In genomic region chr14:73180671-73181070, GRCm38 (mm10) we compare ENCODE assay signal across 18 mouse cellular contexts. TPM values are rescaled to one million over a fixed set of nuclear protein-coding genes. Genes with fewer than 3 reads are reported as not detected.
DNase-seq lines count a peak whose midpoint lies in the region; ATAC-seq lines count a peak whose summit lies in the region.
"Had no signal": no experiment of that assay in that cellular context is flagged by ENCODE, and none has a peak within 500 bp of the region (broad histone marks: within the 10 kb centered on the region; RNA-seq: fewer than 3 reads in every experiment).

No protein-coding gene starts in this region.

- peaks cover 4% of the 10 kb centered on the region; the same call in 1 of the 2 replicates for H3K4me1 ChIP-seq in intestine, embryonic 16.5 days (ENCODE audit: control insufficient read depth, insufficient read depth, low read length)
- no peaks in the 10 kb centered on the region for H3K4me1 ChIP-seq in intestine, embryonic 15.5 days (replicated peaks)
- H3K4me1 ChIP-seq: midbrain, embryonic 10.5 days; neural tube, embryonic 12.5 days had no signal

- ATAC-seq in intestine, embryonic 16.5 days, result peak; percentile 50
- no peak for ATAC-seq in intestine, embryonic 15.5 days
- ATAC-seq in megakaryocyte, adult 5-6 weeks (ENCODE audit: poor library complexity, severe bottlenecking), result peak; percentile 44

- 80% methylated on average over 3 of the region's 3 CpGs for WGBS in intestine, embryonic 16.5 days
- 60% methylated on average over 3 of the region's 3 CpGs for WGBS in intestine, embryonic 15.5 days

- H3K27ac ChIP-seq in intestine, embryonic 16.5 days (ENCODE audit: low read length), result no peak overlapping the region
- no peak overlapping the region for H3K27ac ChIP-seq in intestine, embryonic 15.5 days
- H3K27ac ChIP-seq: hindbrain, postnatal 0 days; midbrain, embryonic 10.5 days; neural tube, embryonic 12.5 days had no signal

- H3K9ac ChIP-seq in intestine, embryonic 16.5 days (ENCODE audit: low read depth, low read length), result no peak overlapping the region
- H3K9ac ChIP-seq in intestine, embryonic 15.5 days, result no peak overlapping the region
- H3K9ac ChIP-seq: liver, embryonic 13.5 days; neural tube, embryonic 12.5 days had no signal

- H3K36me3 ChIP-seq in intestine, embryonic 16.5 days (ENCODE audit: control insufficient read depth, insufficient read depth, low read length), result peaks cover 9% of the 10 kb centered on the region; the same call in 1 of the 2 replicates
- peaks cover 23% of the 10 kb centered on the region for H3K36me3 ChIP-seq in intestine, embryonic 15.5 days

- H3K4me3 ChIP-seq in intestine, embryonic 16.5 days (ENCODE audit: low read length), result no peak overlapping the region
- no peak overlapping the region for H3K4me3 ChIP-seq in intestine, embryonic 15.5 days (replicated peaks)
- H3K4me3 ChIP-seq: liver, embryonic 13.5 days; midbrain, embryonic 10.5 days; neural tube, embryonic 12.5 days had no signal

- no peak overlapping the region for H3K4me2 ChIP-seq in intestine, embryonic 16.5 days (ENCODE audit: low read depth, low read length)
- no peak overlapping the region for H3K4me2 ChIP-seq in intestine, embryonic 15.5 days (replicated peaks)
- H3K4me2 ChIP-seq: liver, embryonic 13.5 days; neural tube, embryonic 12.5 days had no signal

- H3K27me3 ChIP-seq in intestine, embryonic 16.5 days (replicated peaks; ENCODE audit: control insufficient read depth, insufficient read depth, low read length), result no peaks in the 10 kb centered on the region
- H3K27me3 ChIP-seq in intestine, embryonic 15.5 days (replicated peaks), result no peaks in the 10 kb centered on the region
- H3K27me3 ChIP-seq: liver, embryonic 13.5 days; neural tube, embryonic 12.5 days had no signal

- no peaks in the 10 kb centered on the region for H3K9me3 ChIP-seq in intestine, embryonic 16.5 days (ENCODE audit: control insufficient read depth, low read length)
- no peaks in the 10 kb centered on the region for H3K9me3 ChIP-seq in intestine, embryonic 15.5 days
- H3K9me3 ChIP-seq: liver, embryonic 13.5 days had no signal

- DNase-seq in A20 (ENCODE audit: low read depth, low spot score) (peak; percentile 47), MEL-GATA-1-ER (ENCODE audit: extremely low read depth, low read depth) (peak; percentile 15)
- no peak for DNase-seq in right cerebral cortex, postnatal 36 days (ENCODE audit: low spot score in 2 of 2)
- no peak for DNase-seq in testis, postnatal 10 days (ENCODE audit: low spot score)
- DNase-seq: cerebellum, adult 11 months; cerebellum, postnatal 36 days; kidney, adult 8-10 months; kidney, postnatal 36 days; layer of hippocampus, postnatal 36 days; liver, embryonic 13.5 days; lung, postnatal 10 days; thymus, postnatal 36 days had no signal

RNA-seq across cellular contexts. Expression of gene Lpar6, which starts 57.0 kb away (rescaled TPM):
- 12.1 and 13.0 TPM in 2 replicates for polyA plus RNA-seq in intestine, embryonic 16.5 days (2015; fragmentation: Nextera tagmentation; extraction: Ambion mirVana)
- 12.3 and 15.5 TPM in 2 replicates for polyA plus RNA-seq in intestine, embryonic 15.5 days (2015; fragmentation: Nextera tagmentation; extraction: Ambion mirVana)
- total RNA-seq in megakaryocyte, adult 5-6 weeks (2015), result 31.5 and 34.3 TPM in 2 replicates
- 28.0 and 29.7 TPM in 2 replicates for total RNA-seq in megakaryocyte, adult 5-6 weeks (2017)

RNA-seq across cellular contexts. Expression of gene Rcbtb2, which starts 57.8 kb away (rescaled TPM):
- polyA plus RNA-seq in intestine, embryonic 16.5 days (2015; fragmentation: Nextera tagmentation; extraction: Ambion mirVana), result 55.5 and 62.2 TPM in 2 replicates
- 69.2 and 77.0 TPM in 2 replicates for polyA plus RNA-seq in intestine, embryonic 15.5 days (2015; fragmentation: Nextera tagmentation; extraction: Ambion mirVana)
- 68.3 and 69.2 TPM in 2 replicates for total RNA-seq in megakaryocyte, adult 5-6 weeks (2015)
- total RNA-seq in megakaryocyte, adult 5-6 weeks (2017), result 35.9 and 37.7 TPM in 2 replicates

Comparison
In these comparisons a context has a peak if more than half of its experiments do, and no peak if none do; other contexts are left out.
1. DNase-seq: peak in A20 (single experiment) and MEL-GATA-1-ER (single experiment); none in right cerebral cortex, postnatal 36 days (0 of 2) and testis, postnatal 10 days (single experiment).